Mouse (Mus musculus): Measurements from ENCODE around the gene Pnpla1.

DNA sequence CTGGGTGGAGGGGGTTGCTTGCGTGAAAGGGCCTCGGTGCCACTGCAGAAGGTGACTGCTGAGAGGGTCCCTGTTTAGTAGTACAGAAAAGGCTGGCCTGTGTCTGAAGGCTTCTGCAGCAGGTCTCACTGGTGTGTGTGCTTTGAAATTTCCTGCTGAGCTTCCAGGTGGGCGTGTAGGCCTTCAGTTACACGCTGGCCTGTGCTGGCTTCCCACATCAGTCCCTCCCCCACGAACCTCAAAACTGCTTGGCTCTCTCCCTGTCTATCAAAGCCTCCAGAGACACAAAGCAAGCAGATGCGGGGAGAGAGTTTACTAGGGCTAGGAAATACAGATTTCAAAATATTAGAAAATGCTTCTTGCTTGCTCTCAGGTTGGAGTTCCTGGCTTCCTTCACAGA lies 33.3 kb upstream of the Pnpla1 start:
- TF ChIP-seq POLR2A (IDR thresholded peaks at IDR 0.05; ENCODE audit: low read depth, low read length) (no peak), CTCF (IDR thresholded peaks at IDR 0.05; ENCODE audit: extremely low read depth, insufficient read depth, insufficient read length, insufficient replicate concordance) (no peak)
